Mouse (Mus musculus): ENCODE results near the gene Psmb4.
"Not testable (repeated sequence)": the region's sequence is repeated elsewhere in the genome, so short reads cannot be mapped to it uniquely, and the experiment has no call there.

Gene Psmb4

DNA sequence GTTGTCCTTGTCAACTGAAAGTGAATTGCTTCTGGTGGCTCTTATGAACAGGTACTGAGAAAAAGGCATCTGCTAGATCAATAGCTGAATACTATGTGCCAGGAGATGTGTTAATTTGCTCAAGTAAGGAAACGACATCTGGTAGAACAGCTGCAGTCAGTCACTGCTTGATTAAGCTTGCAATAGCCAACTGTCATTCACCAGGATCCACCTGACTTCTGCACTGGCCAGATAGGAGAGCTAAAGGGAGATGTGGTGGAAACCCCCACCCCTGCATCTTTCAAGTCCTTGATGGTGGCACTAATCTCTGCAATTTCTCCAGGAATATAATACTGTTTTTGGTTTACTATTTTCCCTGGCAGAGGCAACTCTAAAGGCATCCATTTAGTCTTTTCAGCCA lies 19.7 kb upstream of the Psmb4 start:
- DNase-seq (ENCODE audit: low spot score): no peak

DNA sequence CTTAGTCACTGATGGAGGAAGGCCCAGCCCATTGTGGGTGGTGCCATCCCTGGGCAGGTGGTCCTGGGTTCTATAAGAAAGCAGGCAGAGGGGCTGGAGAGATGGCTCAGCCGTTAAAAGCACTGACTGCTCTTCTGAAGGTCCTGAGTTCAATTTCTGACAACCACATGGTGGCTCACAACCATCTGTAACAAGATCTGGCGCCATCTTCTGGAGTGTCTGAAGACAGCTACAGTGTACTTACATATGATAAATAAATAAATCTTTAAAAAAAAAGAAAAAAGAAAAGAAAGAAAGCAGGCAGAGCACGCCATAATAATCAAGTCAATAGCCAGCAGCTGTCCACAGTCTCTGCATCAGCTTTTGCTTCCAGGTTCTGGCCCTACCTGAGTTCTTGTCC lies 18.0 kb upstream of the Psmb4 start:
- not testable (repeated sequence) for DNase-seq (ENCODE audit: low spot score)

DNA sequence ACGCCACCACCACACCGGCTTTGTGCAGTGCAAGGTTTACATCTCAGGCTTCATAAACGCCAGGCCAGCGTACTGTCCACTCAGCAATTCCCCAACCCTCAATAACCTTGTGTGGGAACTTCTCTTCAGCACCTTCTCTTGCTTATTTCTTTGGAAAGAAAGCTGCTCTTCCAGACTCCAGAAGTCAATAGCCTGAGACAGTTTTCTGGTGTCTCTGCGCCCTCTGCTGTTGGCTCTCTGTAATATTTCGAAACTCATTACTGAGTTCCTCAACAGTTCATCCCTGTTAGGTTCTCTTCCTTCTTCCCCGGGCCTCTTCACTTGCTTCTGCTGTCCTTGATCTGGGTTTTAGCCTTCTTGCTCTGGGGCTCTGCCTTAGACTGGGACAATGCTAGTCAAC lies 16.0 kb upstream of the Psmb4 start:
- peak; percentile 83 for DNase-seq (ENCODE audit: low spot score)

DNA sequence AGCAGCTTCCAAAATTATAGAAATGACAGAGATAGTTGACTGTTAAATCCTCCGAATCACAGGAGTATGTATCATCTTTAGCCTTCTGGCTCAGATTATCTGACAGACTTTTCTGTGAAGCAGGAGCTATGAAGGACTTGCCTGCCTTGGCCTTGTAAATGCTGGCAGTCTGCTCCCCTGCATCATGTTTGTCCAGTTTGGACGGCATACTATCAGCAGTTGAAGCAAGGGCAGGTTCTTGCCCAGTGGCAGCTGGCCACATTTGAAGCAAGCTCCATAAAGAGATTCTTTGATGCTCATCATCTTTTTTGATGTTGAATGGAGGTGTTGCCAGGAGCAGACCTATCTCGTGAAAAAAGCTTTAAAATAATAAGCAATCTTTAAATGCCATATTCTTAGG lies 7.3 kb upstream of the Psmb4 start:
- DNase-seq (ENCODE audit: low spot score): no peak

DNA sequence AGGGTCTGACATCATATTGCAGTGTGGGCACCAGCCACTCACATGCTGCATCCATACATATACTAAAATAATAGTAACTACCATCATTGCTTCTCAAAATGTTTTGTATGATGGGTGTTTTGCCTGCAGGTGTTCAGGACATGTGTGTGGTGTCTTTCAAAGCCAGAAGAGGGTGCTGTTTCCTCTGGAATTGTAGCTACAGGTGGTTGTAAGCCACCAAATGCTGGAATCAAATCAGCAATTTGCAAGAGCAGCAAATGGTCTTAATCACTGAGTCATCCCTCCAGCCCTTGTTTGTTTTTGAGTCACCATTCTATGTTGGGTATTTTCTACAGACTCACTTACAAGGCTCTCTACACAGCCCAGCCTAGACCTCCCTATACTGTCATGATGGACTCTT lies 1.8 kb upstream of the Psmb4 start:
- peak; percentile 65 for DNase-seq (ENCODE audit: low spot score)

DNA sequence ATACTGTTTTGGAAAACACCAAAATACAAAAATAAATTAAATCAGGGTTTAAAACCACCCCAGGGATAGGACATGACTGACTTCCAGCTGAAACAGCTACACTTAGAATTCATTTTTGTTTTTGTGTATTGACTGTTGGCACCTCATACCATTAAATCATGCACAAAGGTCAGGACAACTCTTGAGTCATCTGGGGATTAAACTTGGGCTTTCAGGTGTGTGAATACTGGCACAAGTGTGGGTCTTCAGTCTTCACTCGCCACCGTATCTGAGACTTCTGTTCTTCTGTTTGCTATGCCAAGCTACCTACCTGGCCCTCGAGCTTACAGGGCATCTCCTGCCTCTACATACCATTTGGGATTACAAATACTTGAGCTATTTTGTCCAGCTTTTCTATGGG lies 4.2 kb downstream of the Psmb4 start:
- no peak for DNase-seq (ENCODE audit: low spot score)

GRCm38 (mm10) chr3:94881840-94882239 lies 4.9 kb downstream of the Psmb4 start:
- no peak for DNase-seq (ENCODE audit: low spot score)

GRCm38 (mm10) chr3:94878618-94879017 lies 8.1 kb downstream of the Psmb4 start:
- DNase-seq (ENCODE audit: low spot score): no peak

GRCm38 (mm10) chr3:94869011-94869410 lies 17.8 kb downstream of the Psmb4 start:
- DNase-seq (ENCODE audit: low spot score): no peak

DNA sequence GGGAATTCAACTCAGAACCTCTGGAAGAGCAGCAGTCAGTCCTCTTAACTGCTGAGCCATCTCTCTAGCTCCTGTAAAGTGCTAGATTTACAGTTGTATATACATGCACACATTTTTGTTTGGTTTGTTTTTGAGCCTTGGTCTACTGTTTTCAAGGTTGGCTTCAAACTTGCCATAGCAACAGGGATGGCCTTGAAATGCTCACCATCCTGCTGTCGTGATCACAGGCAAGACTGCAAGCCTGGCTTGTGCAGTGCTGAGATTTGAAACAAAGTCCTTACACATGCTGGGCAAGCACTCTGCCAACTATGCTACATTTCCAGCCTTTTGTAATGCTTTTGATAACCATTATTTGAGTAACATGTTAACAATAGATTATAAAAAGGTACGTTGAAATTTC lies 27.3 kb downstream of the Psmb4 start:
- DNase-seq (ENCODE audit: low spot score): no peak

- DNase-seq (ENCODE audit: low spot score): no peak
These were observed 34.5 kb downstream of the Psmb4 start for GRCm38 (mm10) chr3:94852215-94852614.

DNA sequence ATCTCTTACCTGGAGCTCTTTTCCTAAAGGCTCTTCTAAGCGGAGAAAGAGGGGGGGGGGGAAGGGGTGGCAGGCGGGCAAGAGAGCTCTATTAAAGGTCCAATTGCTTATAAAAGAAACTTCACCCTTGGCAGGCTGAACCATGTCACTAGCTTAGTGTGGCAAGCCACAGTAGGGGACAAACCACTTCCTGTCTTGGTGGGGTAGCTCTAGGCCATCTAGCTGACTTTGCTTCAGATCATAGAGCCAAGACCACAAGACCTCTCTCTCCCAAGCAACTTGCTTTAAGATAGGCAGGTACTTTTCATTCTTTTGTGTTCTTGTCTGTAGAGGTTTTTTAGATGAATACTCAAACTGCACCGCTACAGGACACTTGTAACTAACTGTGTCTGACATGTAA lies 35.0 kb downstream of the Psmb4 start:
- no peak for DNase-seq (ENCODE audit: low spot score)

GRCm38 (mm10) chr3:94849338-94849737 lies 37.4 kb downstream of the Psmb4 start:
- DNase-seq (ENCODE audit: low spot score): peak; percentile 83

GRCm38 (mm10) chr3:94847382-94847781 lies 39.4 kb downstream of the Psmb4 start:
- DNase-seq (ENCODE audit: low spot score): no peak

DNA sequence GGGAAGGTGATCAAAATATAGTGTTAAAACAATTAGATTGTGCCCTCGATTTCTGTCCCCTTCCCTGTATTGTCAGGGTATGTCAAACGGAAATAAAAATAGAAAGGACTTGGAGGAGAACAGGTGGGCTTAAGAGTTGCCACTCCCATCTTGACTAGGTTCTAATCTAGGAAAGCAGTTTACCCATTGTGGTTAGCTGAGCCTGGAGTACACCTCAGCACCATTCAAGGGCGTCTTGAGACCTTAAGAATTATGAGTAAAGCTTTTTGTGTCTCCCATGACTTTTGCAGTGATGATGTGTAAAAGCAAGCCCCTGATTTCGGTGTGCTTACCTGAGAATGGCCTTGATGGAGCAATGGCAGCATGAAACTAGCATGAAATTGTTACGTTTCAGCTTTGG lies 47.7 kb downstream of the Psmb4 start:
- DNase-seq (ENCODE audit: low spot score): no peak

DNA sequence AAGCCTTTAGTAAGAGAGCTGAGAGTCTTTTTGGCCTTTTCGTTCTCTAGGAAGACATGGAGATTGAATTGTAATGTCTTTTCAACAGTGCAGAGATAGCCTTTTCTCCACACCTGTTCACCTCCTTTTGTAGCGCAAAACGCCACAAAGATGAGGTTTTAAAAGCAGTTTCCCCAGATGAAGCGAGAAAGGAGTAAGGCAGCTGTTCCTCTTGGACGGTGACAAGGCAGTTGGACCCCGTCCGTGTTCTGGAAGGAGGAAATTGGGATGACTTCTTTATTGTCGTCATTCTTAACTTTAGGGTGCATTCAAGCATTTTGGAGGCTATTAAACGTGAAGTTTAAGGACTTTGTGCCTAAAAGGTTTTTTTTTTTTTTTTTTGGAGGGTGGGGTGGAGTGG lies 48.1 kb downstream of the Psmb4 start:
- DNase-seq (ENCODE audit: low spot score): no peak

GRCm38 (mm10) chr3:94837959-94838496 lies 48.7 kb downstream of the Psmb4 start:
- peak; percentile 87 for DNase-seq (ENCODE audit: low spot score)

- DNase-seq (ENCODE audit: low spot score): peak; percentile 99
These were observed 49.4 kb downstream of the Psmb4 start, which contains the start of gene Pogz for GRCm38 (mm10) chr3:94837183-94837890. Pogz (plus strand) TSS chr3:94837567.

- no peak for DNase-seq (ENCODE audit: low spot score)
These were observed 51.4 kb downstream of the Psmb4 start for GRCm38 (mm10) chr3:94835396-94835795.

Data from embryo, embryonic 10.5 days (tissue).